Mouse (Mus musculus): ENCODE results near the gene Mageb18.
"Not testable (repeated sequence)": the region's sequence is repeated elsewhere in the genome, so short reads cannot be mapped to it uniquely, and the experiment has no call there.

Mageb18 gene
- long read RNA-seq, experiment 1: 0 reads
- long read RNA-seq, experiment 2: 0 reads

- intact Hi-C loops (cut with DNase I): no loop called here
These were observed at the start of gene Mageb18 for GRCm38 (mm10) chrX:92599472-92599871. Gene Mageb18, minus strand, starts transcription at chrX:92599572.

- intact Hi-C loops (cut with DNase I): no loop called here
These were observed 13.4 kb upstream of the Mageb18 start for GRCm38 (mm10) chrX:92612788-92613187.

GRCm38 (mm10) chrX:92610466-92610865 lies 11.1 kb upstream of the Mageb18 start:
- intact Hi-C loops (cut with DNase I): no loop called here

GRCm38 (mm10) chrX:92597324-92597723 lies 2.0 kb downstream of the Mageb18 start:
- intact Hi-C loops (cut with DNase I): no loop called here

GRCm38 (mm10) chrX:92527826-92528225 lies 71.5 kb downstream of the Mageb18 start:
- intact Hi-C loops (cut with DNase I): no loop called here

- intact Hi-C loops (cut with DNase I): no loop called here
These were observed 101.1 kb downstream of the Mageb18 start for GRCm38 (mm10) chrX:92498254-92498653.

GRCm38 (mm10) chrX:92489649-92490048 lies 109.7 kb downstream of the Mageb18 start, which contains the start of gene Gm5941:
Gene Gm5941, plus strand, starts transcription at chrX:92489949.
- intact Hi-C loops (cut with DNase I): not testable (repeated sequence)

GRCm38 (mm10) chrX:92464773-92465172 lies 134.6 kb downstream of the Mageb18 start:
- intact Hi-C loops (cut with DNase I): no loop called here

GRCm38 (mm10) chrX:92460496-92460895 lies 138.9 kb downstream of the Mageb18 start:
- intact Hi-C loops (cut with DNase I): no loop called here

GRCm38 (mm10) chrX:92387384-92387783 lies 212.0 kb downstream of the Mageb18 start:
- intact Hi-C loops (cut with DNase I): no loop called here

- intact Hi-C loops (cut with DNase I): no loop called here
These were observed 256.4 kb downstream of the Mageb18 start for GRCm38 (mm10) chrX:92342924-92343323.

- intact Hi-C loops (cut with DNase I): no loop called here
These were observed 258.5 kb downstream of the Mageb18 start for GRCm38 (mm10) chrX:92340906-92341305.

GRCm38 (mm10) chrX:92339551-92339950 lies 259.8 kb downstream of the Mageb18 start:
- intact Hi-C loops (cut with DNase I): no loop called here

- intact Hi-C loops (cut with DNase I): no loop called here
These were observed 265.9 kb downstream of the Mageb18 start for GRCm38 (mm10) chrX:92333459-92333858.

GRCm38 (mm10) chrX:92323599-92323998 lies 275.8 kb downstream of the Mageb18 start:
- intact Hi-C loops (cut with DNase I): no loop called here

- intact Hi-C loops (cut with DNase I): no loop called here
These were observed 318.8 kb downstream of the Mageb18 start for GRCm38 (mm10) chrX:92280619-92281018.

Measured in adrenal gland (tissue).